Mouse (Mus musculus) E14TG2a.4 (cell line): ENCODE results near the gene Zfp62.
"Not testable (repeated sequence)": the region's sequence is repeated elsewhere in the genome, so short reads cannot be mapped to it uniquely, and the experiment has no call there.

Experiments used
- H3K27me3 ChIP-seq: 2 replicates; pipeline ENCODE4 v1.6.1; 2014; ENCODE audit warnings: low read length, control low read depth; ENCODE audit not compliant: insufficient read depth
- H3K36me3 ChIP-seq: 2 replicates; pipeline ENCODE4 v1.6.1; 2014; ENCODE audit warnings: low read length, control low read depth; ENCODE audit not compliant: insufficient read depth
- H3K4me1 ChIP-seq: replicated peaks from 2 replicates; pipeline ENCODE4 v1.6.1; 2014; ENCODE audit warnings: low read depth, low read length, control low read depth
- H3K4me3 ChIP-seq: replicated peaks from 2 replicates; pipeline ENCODE4 v1.5.1; 2014; ENCODE audit warnings: mild to moderate bottlenecking, low read length
- H3K9me3 ChIP-seq: 2 replicates; pipeline ENCODE4 v1.6.1; 2014; ENCODE audit warnings: low read length, control low read depth
- CTCF ChIP-seq: conservative IDR thresholded peaks from 2 replicates; pipeline ENCODE4 v1.5.1; 2014; ENCODE audit warnings: low read length
- NANOG ChIP-seq: IDR thresholded peaks from 2 replicates; pipeline ENCODE4 v1.6.1; 2014; ENCODE audit warnings: borderline replicate concordance, low read length, mixed read lengths
- POU5F1 ChIP-seq: IDR thresholded peaks from 2 replicates; pipeline ENCODE4 v1.6.1; 2014; ENCODE audit warnings: low read length, borderline replicate concordance

Zfp62 gene

DNA sequence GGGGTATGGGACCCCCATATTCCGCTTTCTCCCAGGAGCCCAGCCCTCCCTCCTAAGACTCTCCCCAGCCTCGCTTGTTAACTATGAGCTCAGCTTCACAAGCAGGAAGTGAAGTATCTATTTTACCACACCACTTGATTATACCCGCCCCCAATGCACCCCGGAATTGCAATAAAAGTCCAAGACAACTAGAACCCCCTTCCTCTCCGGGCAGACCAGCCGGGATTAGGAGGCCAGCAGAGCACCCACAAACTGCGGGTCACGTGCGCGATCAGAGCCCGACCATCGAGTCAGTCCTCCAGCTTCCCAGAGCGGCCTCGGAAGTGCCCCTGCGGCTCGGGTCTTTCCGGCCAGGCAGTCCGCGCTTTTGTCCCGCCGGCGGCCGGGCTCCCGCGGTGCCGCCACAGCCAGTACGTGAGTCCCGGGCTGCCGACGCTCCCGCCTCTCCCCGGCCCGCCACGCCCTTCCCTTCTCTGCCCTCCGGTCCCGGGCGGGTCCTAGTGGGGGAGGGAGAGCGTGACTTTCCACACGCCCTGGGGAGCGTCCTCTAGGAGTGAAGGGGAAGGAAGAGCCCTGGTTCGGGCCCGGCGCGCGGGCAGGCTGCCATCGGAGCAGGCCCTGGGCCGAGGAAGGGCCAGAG is at the start of gene Zfp62:
Zfp62 (plus strand) TSS at position 164 of the 640 bp plus-strand sequence.
- Histone ChIP-seq H3K27me3 (no peaks in the 10 kb centered on the region), H3K9me3 (peaks cover 12% of the 10 kb centered on the region), H3K4me1 (peaks cover 25% of the 10 kb centered on the region), H3K4me3 (peak within 1 kb of the TSS; percentile 94), H3K36me3 (peaks cover 24% of the 10 kb centered on the region)
- TF ChIP-seq POU5F1 (no peak), NANOG (no peak), CTCF (no peak)

DNA sequence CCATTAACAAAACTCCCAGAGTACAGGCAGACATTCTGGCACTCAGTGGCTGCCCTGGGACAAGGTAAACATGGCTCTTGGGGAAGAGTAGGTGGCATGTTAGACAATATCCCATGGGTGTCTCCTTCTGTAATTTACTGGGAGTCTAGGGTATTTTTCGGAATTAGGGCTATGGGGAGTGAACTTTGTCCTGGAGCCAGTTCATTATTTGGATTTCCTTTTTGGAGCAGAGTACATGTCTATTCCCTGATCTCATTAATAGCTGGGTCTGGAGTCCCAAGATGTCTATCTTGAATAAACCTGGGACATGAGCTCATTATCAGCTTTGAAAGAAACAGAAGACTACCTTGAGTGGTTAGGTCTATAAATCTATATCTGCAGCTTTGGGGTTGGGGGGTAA is 49.0 kb upstream of the Zfp62 start, which contains the start of gene Olfr1394:
Olfr1394 (plus strand) TSS at position 301 of the 400 bp plus-strand sequence.
- no peaks in the 10 kb centered on the region for H3K4me1 ChIP-seq
- TF ChIP-seq NANOG (no peak), POU5F1 (no peak), CTCF (no peak)
- H3K36me3 ChIP-seq = no peaks in the 10 kb centered on the region
- no peaks in the 10 kb centered on the region for H3K27me3 ChIP-seq
- no peaks in the 10 kb centered on the region for H3K9me3 ChIP-seq
- H3K4me3 ChIP-seq = no peak within 1 kb of the TSS

DNA sequence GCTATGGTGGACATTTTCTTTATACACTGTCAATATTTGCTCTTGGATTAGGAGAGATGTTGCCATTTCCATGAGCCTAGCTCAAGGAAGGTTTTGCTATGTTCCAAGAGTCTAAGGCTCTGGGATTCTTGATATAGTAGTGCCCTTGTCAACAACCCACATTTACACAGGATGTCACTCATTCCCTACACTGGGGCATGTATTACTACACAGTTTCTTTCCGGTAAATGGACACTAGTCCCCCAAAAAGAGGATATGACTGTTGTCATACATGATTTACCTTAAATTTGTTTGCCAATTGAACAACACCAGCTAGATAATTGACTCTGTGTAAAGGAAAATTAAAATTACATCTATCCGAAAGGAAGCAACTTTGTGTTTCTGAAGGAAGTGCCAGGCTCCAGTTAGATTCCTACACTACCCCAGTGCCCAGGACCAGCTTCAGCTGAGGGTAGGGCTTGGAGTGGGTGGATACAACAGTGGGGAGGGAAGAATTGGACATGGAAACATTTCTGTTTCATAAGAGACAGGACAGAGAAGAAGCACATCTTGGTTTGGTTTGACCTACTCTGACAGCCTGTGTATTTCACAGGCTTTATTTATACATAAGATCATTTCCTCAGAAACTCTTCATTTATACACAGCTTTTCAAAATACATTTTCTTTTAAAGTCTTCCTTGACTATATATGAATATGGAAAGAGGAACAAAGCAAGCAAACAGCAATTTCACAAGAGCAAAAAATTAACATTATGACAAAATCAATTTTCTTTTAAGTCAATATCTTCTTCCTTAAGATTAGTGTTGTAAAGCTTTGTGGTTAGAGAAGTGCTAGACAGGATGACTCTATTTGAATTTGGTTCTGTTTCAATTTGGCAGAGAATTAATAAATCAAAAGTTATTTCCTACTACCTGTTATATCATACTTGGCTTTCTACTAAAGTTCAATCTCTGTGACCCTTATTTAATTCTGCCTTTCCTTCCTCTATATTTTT is 46.0 kb upstream of the Zfp62 start:
- H3K27me3 ChIP-seq = no peaks in the 10 kb centered on the region

DNA sequence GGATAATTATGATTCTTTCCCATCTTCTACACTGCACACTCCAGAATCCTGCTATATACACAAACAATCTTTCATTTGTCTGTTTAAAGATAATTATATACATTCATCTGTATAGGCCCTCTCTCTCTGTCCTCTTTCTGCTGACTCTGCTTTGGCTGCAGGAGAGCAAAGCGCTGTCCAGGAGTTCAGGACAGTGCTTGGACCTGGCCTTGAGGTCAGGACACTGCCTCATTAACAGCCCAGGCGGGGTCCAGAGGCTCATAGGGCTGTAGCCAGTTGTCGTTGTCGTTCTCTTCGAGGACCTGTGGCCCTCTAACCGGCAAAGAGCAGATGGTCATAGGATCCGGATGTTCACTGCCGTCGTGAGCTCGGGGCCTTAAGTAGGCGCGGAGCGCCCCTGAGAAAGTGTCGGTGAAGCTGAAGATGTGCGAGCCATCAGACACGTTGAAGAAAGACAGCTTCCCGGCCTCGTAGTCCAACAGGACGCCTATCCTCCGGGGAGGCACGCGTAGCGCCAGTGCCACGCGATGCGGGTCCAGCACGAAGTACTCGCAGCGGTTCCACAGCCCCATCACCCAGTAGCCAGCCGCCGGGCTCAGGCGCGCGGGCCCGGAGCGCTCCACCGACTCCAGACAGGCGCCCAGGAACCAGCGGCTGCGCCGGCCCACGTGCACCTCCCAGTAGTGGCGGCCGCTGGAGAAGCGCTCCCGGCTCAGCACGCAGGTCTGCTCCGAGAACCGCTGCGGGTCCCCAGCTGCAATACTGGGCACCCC is 34.1 kb upstream of the Zfp62 start:
- Histone ChIP-seq H3K4me3 (peak overlapping the region; percentile 73), H3K9me3 (peaks cover 21% of the 10 kb centered on the region)

More for the DNA sequence above, 46.0 kb upstream of the Zfp62 start:
- Histone ChIP-seq H3K4me3 (no peak overlapping the region), H3K9me3 (no peaks in the 10 kb centered on the region), H3K4me1 (no peaks in the 10 kb centered on the region), H3K36me3 (no peaks in the 10 kb centered on the region)
- TF ChIP-seq NANOG = no peak

DNA sequence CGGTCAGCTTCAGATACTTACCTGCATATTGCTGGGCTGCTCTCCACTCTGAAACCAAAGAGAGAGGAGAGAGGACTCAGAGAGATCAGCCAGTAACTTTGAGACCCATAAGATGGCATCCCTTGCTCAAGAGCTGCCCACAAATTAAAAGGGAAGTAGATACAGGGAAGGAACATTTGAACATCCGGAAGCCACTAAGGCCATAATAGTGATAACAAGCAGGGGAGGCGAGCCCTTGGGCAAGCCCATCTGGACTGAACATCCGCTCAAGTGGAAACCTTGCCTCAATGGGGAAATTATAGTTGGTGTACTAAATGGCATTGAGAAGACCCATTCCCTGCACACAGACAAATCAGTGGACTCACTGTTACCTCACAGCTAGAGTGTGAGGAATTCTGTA is 32.5 kb upstream of the Zfp62 start:
- Histone ChIP-seq H3K9me3 (peaks cover 19% of the 10 kb centered on the region), H3K4me1 (peaks cover 17% of the 10 kb centered on the region), H3K36me3 (no peaks in the 10 kb centered on the region), H3K4me3 (no peak overlapping the region), H3K27me3 (peaks cover 39% of the 10 kb centered on the region)
- no peak for TF ChIP-seq POU5F1
- no peak for TF ChIP-seq CTCF
- TF ChIP-seq NANOG = no peak

More for the DNA sequence above, 34.1 kb upstream of the Zfp62 start:
- peaks cover 39% of the 10 kb centered on the region for H3K27me3 ChIP-seq
- TF ChIP-seq NANOG = no peak
- TF ChIP-seq CTCF = no peak
- no peak for TF ChIP-seq POU5F1
- peaks cover 4% of the 10 kb centered on the region for H3K4me1 ChIP-seq
- H3K36me3 ChIP-seq = no peaks in the 10 kb centered on the region

DNA sequence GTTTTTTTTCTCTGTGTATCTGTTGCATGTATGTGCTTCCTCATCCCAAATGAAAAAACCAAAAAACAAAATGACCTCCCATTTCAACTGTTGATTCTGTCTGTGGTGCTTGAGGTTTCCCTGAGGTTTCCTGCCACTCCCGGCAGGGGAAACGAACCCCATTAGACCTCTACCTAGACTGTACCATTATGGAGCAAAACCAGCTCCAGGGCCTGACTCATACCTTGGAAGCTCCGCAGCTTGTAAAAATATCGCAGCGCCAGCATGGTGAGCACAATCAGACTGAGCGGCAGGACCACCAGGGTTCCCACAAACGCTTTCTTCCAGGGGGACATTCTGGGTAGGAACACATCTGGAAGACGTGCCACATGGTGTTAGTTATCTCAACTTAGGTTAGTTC is 27.7 kb upstream of the Zfp62 start:
- peaks cover 3% of the 10 kb centered on the region; the same call in 1 of the 2 replicates for H3K9me3 ChIP-seq
- peaks cover 14% of the 10 kb centered on the region for H3K4me1 ChIP-seq
- peaks cover 18% of the 10 kb centered on the region for H3K27me3 ChIP-seq
- TF ChIP-seq CTCF = no peak; the same call in 1 of the 2 replicates
- no peak for TF ChIP-seq NANOG
- no peak for TF ChIP-seq POU5F1
- no peak overlapping the region for H3K4me3 ChIP-seq
- H3K36me3 ChIP-seq = no peaks in the 10 kb centered on the region

DNA sequence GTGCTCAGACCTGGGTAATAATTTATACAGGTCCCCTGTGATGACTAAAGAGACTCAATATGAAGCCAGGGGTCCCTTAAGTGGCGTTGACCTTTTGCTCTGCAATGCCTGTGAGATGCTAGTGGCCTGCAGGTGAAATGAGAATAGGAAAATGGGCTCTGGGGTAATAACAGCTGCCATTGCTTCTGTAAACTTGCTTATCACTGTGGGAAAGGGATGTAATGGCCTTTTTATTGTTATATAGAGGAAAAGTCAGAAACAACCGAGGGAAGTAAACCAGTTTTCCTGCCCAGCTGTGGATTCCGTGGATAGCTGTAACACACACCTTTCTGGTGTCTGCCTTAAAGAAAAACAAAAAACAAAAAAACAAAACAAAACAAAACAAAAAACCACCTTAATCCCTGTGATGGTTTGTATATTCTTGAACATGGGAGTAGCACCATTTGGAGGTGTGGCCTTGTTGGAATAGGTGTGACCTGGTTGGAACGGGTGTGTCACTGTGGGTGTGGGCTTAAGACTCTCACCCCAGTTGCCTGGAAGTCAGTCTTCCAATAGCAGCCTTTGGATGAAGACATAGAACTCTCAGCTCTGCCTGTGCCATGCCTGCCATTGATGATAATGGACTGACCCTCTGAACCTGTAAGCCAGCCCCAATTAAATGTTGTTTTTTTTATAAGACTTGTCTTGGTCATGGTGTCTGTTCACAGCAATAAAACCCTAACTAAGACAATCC is 26.9 kb upstream of the Zfp62 start:
- H3K9me3 ChIP-seq, H3K36me3 ChIP-seq, H3K4me3 ChIP-seq: not testable (repeated sequence)
- Histone ChIP-seq H3K27me3 (peaks cover 14% of the 10 kb centered on the region), H3K4me1 (peaks cover 16% of the 10 kb centered on the region)

DNA sequence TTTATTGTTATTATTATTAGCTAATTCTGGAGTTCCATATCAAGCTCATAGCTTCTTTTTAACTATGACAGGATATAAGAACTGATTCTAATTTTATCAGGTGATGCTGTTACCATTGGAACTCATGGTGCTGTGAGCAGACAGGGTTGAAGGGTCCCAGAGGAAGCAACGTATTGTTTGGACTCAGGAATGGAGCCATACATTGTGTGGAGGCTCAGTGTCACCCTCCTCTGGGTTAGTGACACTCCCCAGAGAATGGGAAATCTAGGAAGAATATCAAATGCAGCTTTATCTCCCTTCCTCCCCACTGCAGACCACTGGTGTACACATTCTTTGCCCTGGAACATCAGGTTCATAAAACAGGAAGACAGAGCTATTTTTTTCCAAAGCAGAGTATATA is 19.9 kb upstream of the Zfp62 start:
- no peak for TF ChIP-seq NANOG
- H3K27me3 ChIP-seq = peaks cover 44% of the 10 kb centered on the region
- no peaks in the 10 kb centered on the region for H3K9me3 ChIP-seq
- H3K36me3 ChIP-seq = no peaks in the 10 kb centered on the region
- H3K4me3 ChIP-seq = no peak overlapping the region
- H3K4me1 ChIP-seq = peaks cover 13% of the 10 kb centered on the region
